Mouse (Mus musculus) liver, postnatal 0 days (tissue): ENCODE measurements around the gene Ube4a. TPM values are rescaled to one million over a fixed set of nuclear protein-coding genes. Genes with fewer than 3 reads are reported as not detected.

Experiments
- ATAC-seq: fragments of 200-750 bp; cut with Nextera tagmentation; 2 replicates; pipeline ENCODE4 v1.8.0; 2017; ENCODE audit warnings: mild to moderate bottlenecking, moderate library complexity
- DNase-seq: peaks from one replicate; pipeline ENCODE4 v3.0.0-alpha.2; 2016
- H3K27ac ChIP-seq: fragments of 300-500 bp; sonication (generic); 2 replicates; pipeline ENCODE4 v1.5.1; 2014; ENCODE audit warnings: antibody characterized with exemption, moderate library complexity, mild to moderate bottlenecking, low read depth
- H3K27me3 ChIP-seq: fragments of 300-500 bp; sonication (generic); 2 replicates; pipeline ENCODE4 v1.6.1; 2014; ENCODE audit warnings: low read length, control low read depth, mixed read lengths; ENCODE audit not compliant: insufficient read depth
- H3K36me3 ChIP-seq: fragments of 300-500 bp; sonication (generic); replicated peaks from 2 replicates; pipeline ENCODE4 v1.6.1; 2014; ENCODE audit warnings: mild to moderate bottlenecking, control low read depth, low read length, moderate library complexity, mixed read lengths; ENCODE audit not compliant: insufficient read depth
- H3K4me1 ChIP-seq: fragments of 300-500 bp; sonication (generic); 2 replicates; pipeline ENCODE4 v1.6.1; 2014; ENCODE audit warnings: antibody characterized with exemption, mild to moderate bottlenecking, control low read depth; ENCODE audit not compliant: insufficient read depth
- H3K4me2 ChIP-seq: fragments of 300-500 bp; sonication (generic); 2 replicates; pipeline ENCODE4 v1.6.1; 2014; ENCODE audit warnings: low read depth, mild to moderate bottlenecking, low read length, moderate library complexity, mixed read lengths
- H3K4me3 ChIP-seq: fragments of 300-500 bp; sonication (generic); 2 replicates; pipeline ENCODE4 v1.5.1; 2014; ENCODE audit warnings: low read depth, low read length
- H3K9ac ChIP-seq: fragments of 300-500 bp; sonication (generic); replicated peaks from 2 replicates; pipeline ENCODE4 v1.6.1; 2014; ENCODE audit warnings: mild to moderate bottlenecking, moderate library complexity
- H3K9me3 ChIP-seq: fragments of 300-500 bp; sonication (generic); 2 replicates; pipeline ENCODE4 v1.6.1; 2016; ENCODE audit warnings: mild to moderate bottlenecking, control low read depth, low read length, mixed read lengths
- CTCF ChIP-seq: sonication (generic); IDR thresholded peaks from 2 replicates; pipeline ENCODE4 v1.5.1; 2016; ENCODE audit warnings: antibody characterized with exemption, low read depth
- EP300 ChIP-seq: IDR thresholded peaks from 2 replicates; pipeline ENCODE4 v1.6.1; 2016; ENCODE audit warnings: antibody characterized with exemption, low read depth, mild to moderate bottlenecking
- WGBS: fragments of 180-500 bp; shearing (Covaris S2); extraction: QIAGEN DNeasy Blood & Tissue Kit; methylation state at CpG from one replicate; pipeline ENCODE4 v1.1.7; 2014; ENCODE audit not compliant: insufficient replicate concordance; 5-methylcytosine and 5-hydroxymethylcytosine counted together
- polyA plus RNA-seq: library from polyadenylated mRNA; unstranded; fragments of >200 nt; fragmentation: Nextera tagmentation; extraction: Ambion mirVana; gene quantifications from 2 replicates; pipeline ENCODE4 v1.2.1, GENCODE M21; 2015

The Ube4a gene
- polyA plus RNA-seq, 1 experiment from 2014 or later = 7.5 TPM

DNA sequence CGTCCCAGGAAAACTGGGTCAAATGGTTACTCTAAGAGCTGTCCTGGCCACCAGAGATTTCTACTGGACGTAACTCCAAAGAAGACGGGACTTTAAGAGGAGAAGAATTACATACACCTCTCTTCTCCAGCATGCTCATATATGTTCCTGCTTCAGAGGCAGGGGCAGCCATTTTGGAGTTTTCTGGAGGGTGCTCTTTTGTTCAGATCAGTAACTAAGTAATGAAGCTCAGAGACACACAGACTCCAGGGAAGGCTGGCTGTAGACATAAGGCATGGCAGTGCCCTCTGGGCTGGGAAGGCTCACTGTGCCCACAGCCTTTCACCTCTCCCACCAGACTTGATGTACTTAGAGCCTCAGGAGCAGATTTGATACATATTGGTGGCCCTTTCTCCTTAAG lies 17.1 kb upstream of the Ube4a start:
- Histone ChIP-seq H3K4me1 (0 out of 2 replicates have a peak, but pooled peaks cover 3% of the 10 kb centered on the region), H3K9ac (no peak overlapping the region), H3K27me3 (0 out of 2 replicates have a peak, but pooled peaks cover 3% of the 10 kb centered on the region), H3K27ac (no peak overlapping the region), H3K36me3 (no peaks in the 10 kb centered on the region), H3K4me2 (no peak overlapping the region), H3K9me3 (no peaks in the 10 kb centered on the region), H3K4me3 (no peak overlapping the region)
- ATAC-seq (no peak), DNase-seq (no peak)
- TF ChIP-seq CTCF (no peak), EP300 (no peak)
- WGBS = 80% methylated on average over 3 of the region's 3 CpGs

DNA sequence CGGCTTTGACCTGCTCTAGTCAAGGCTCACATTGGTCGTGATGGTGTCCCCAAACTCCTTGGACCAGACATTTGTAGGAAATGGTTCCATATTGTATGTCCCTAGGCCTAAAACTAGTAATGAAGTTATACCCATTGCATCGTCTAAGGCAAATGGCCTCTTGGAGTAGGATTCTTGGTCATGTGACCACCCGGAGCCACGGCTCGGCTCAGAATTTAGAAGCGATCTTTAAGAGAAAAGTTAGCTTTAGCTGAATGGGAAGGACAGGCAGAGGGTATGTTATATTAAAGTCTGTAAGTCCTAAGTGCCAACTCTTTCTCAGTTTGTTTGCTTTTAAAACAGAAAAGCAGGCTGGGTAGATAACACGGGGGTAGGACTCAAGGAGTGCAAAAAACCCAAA lies 16.7 kb upstream of the Ube4a start:
- ATAC-seq = no peak
- no peak overlapping the region for H3K4me3 ChIP-seq
- no peak for DNase-seq
- H3K27ac ChIP-seq = no peak overlapping the region
- 0 out of 2 replicates have a peak, but pooled peaks cover 3% of the 10 kb centered on the region for H3K4me1 ChIP-seq
- WGBS = 80% methylated on average over 8 of the region's 8 CpGs
- no peaks in the 10 kb centered on the region for H3K36me3 ChIP-seq
- no peaks in the 10 kb centered on the region for H3K9me3 ChIP-seq
- no peak overlapping the region for H3K4me2 ChIP-seq
- no peak overlapping the region for H3K9ac ChIP-seq
- TF ChIP-seq EP300 (no peak), CTCF (no peak)
- H3K27me3 ChIP-seq = 0 out of 2 replicates have a peak, but pooled peaks cover 3% of the 10 kb centered on the region

DNA sequence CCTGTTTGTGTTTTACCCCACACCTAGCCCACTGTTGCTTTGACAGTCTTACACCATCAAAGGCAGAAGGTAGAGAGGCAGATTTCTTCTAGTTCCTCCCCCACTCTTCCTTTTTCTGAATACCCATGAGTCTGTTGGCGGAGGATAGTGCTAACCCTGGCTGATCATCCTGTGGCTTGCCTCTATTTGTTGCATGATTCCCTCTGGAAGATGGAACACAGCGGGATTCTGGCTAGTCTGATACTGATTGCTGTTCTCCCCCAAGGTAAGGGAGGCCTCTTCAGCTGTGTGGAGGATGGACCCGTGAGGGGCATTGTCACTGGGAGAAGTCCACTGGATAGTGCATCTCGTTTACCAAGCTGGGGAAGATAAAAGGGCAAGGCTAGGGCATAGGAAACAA lies 16.3 kb upstream of the Ube4a start, which contains the start of gene Cd3d:
Gene Cd3d (plus strand): TSS at position 111 of the 400 bp plus-strand sequence.
- 0 out of 2 replicates have a peak, but pooled peaks cover 3% of the 10 kb centered on the region for H3K27me3 ChIP-seq
- no peak within 1 kb of the TSS for H3K27ac ChIP-seq
- DNase-seq (no peak), ATAC-seq (no peak)
- TF ChIP-seq EP300 (no peak), CTCF (no peak)
- 0 out of 2 replicates have a peak, but pooled peaks cover 3% of the 10 kb centered on the region for H3K4me1 ChIP-seq
- H3K9ac ChIP-seq = no peak within 1 kb of the TSS
- no peaks in the 10 kb centered on the region for H3K36me3 ChIP-seq
- H3K9me3 ChIP-seq = no peaks in the 10 kb centered on the region
- H3K4me2 ChIP-seq = no peak within 1 kb of the TSS
- H3K4me3 ChIP-seq = no peak within 1 kb of the TSS
- 68% methylated on average over 4 of the region's 4 CpGs for WGBS

DNA sequence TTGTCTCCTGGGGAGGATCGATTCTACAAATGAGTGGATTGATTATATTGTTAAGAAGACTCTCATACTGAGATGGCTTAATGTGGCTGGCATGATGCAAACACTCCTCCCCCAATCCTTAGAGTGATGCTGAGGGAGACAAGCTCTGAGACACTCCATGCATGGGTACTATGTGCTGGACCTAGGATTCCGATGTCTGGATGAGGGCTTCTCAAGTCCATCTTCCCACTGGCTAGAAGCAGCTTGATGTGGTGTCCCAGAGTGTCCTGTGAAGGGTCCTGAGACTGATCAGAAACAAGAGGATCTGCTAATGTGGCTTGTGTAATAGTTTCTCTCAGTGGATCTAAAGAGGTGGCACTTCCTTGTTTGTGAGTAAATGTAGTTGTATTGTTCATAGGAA lies 15.7 kb upstream of the Ube4a start:
- Histone ChIP-seq H3K4me1 (0 out of 2 replicates have a peak, but pooled peaks cover 3% of the 10 kb centered on the region), H3K9ac (no peak overlapping the region), H3K27me3 (0 out of 2 replicates have a peak, but pooled peaks cover 3% of the 10 kb centered on the region), H3K36me3 (no peaks in the 10 kb centered on the region), H3K27ac (no peak overlapping the region), H3K4me3 (no peak overlapping the region), H3K9me3 (no peaks in the 10 kb centered on the region), H3K4me2 (no peak overlapping the region)
- TF ChIP-seq EP300 = no peak
- TF ChIP-seq CTCF = no peak
- WGBS = 89% methylated on average over 2 of the region's 2 CpGs
- no peak for ATAC-seq
- no peak for DNase-seq

DNA sequence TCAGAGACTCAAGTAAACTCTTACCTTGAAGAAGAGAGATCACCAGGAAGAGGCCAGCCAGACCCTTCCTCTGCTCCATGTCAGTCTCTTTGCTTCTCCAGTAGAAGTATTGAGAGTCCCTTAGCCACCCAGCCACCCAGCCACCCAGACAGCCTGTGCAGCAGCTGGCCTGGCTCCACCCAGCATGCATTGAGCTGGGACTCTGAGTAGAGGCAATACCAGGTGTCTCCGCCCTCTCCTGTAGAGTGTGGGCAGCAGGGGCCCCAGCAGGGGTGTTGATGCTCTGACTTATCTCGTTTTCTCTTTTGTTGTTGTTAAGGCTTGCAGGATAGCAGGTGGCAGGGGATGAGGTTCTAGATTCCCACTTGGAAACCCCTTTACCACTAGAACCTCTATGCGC lies 14.8 kb upstream of the Ube4a start, which contains the start of gene Cd3g:
Gene Cd3g (minus strand): TSS at position 190 of the 400 bp plus-strand sequence.
- no peak within 1 kb of the TSS for H3K4me3 ChIP-seq
- H3K36me3 ChIP-seq = no peaks in the 10 kb centered on the region
- no peak within 1 kb of the TSS for H3K9ac ChIP-seq
- H3K27me3 ChIP-seq = 0 out of 2 replicates have a peak, but pooled peaks cover 3% of the 10 kb centered on the region
- TF ChIP-seq EP300 = no peak
- no peak for TF ChIP-seq CTCF
- 53% methylated on average over 3 of the region's 3 CpGs for WGBS
- no peak within 1 kb of the TSS for H3K27ac ChIP-seq
- H3K9me3 ChIP-seq = no peaks in the 10 kb centered on the region
- DNase-seq (peak; percentile 22), ATAC-seq (no peak)
- H3K4me1 ChIP-seq = no peaks in the 10 kb centered on the region
- H3K4me2 ChIP-seq = no peak within 1 kb of the TSS

DNA sequence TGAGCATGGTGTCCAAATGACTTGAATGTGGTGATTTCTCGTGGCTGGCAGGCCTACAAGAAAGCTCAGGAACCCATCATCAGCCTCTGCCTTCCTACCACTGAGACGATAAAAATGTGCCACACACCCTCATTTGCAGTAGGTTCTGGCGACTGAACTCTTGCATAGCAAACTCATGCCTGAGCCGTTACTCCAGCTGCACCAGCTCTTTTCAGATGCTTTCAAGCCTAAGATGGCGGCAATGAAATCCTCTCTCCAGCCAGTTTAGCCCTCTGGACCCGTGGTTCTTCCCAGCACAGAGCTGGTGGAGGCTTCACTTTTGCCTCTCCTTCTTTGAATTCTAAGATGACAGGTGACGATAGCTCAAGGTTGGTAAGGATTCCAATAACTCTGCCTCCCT lies 14.4 kb upstream of the Ube4a start:
- H3K9ac ChIP-seq = no peak overlapping the region
- 69% methylated on average over 7 of the region's 7 CpGs for WGBS
- ATAC-seq = no peak
- no peaks in the 10 kb centered on the region for H3K36me3 ChIP-seq
- no peaks in the 10 kb centered on the region for H3K9me3 ChIP-seq
- no peak for DNase-seq
- H3K4me3 ChIP-seq = no peak overlapping the region
- H3K27ac ChIP-seq = no peak overlapping the region
- H3K27me3 ChIP-seq = 0 out of 2 replicates have a peak, but pooled peaks cover 3% of the 10 kb centered on the region
- TF ChIP-seq EP300 = no peak
- TF ChIP-seq CTCF = no peak
- no peaks in the 10 kb centered on the region for H3K4me1 ChIP-seq
- H3K4me2 ChIP-seq = no peak overlapping the region
